Mouse (Mus musculus): ENCODE measurements around the gene Fnip2.
"Not testable (repeated sequence)": the region's sequence is repeated elsewhere in the genome, so short reads cannot be mapped to it uniquely, and the experiment has no call there.

Gene Fnip2

GRCm38 (mm10) chr3:79567703-79568362, at the start of gene Fnip2:
Fnip2 (minus strand) TSS chr3:79567796.
- DNase-seq (ENCODE audit: low read depth, low spot score) = peak; percentile 94

GRCm38 (mm10) chr3:79609886-79610285, 42.3 kb upstream of the Fnip2 start:
- DNase-seq (ENCODE audit: low read depth, low spot score) = no peak

- no peak for DNase-seq (ENCODE audit: low read depth, low spot score)
Observed at GRCm38 (mm10) chr3:79595468-79595867, 27.9 kb upstream of the Fnip2 start.

GRCm38 (mm10) chr3:79591793-79592471, 24.3 kb upstream of the Fnip2 start:
- no peak for DNase-seq (ENCODE audit: low read depth, low spot score)

- peak; percentile 67 for DNase-seq (ENCODE audit: low read depth, low spot score)
Observed at GRCm38 (mm10) chr3:79590863-79591792, 23.5 kb upstream of the Fnip2 start, which contains the start of gene Ppid. Ppid (plus strand) TSS chr3:79591342.

GRCm38 (mm10) chr3:79589671-79590070, 22.1 kb upstream of the Fnip2 start:
- DNase-seq (ENCODE audit: low read depth, low spot score) = no peak

- peak; percentile 69 for DNase-seq (ENCODE audit: low read depth, low spot score)
Observed at GRCm38 (mm10) chr3:79586804-79587203, 19.2 kb upstream of the Fnip2 start.

GRCm38 (mm10) chr3:79579891-79580575, 12.4 kb upstream of the Fnip2 start:
- DNase-seq (ENCODE audit: low read depth, low spot score) = no peak

GRCm38 (mm10) chr3:79578164-79578563, 10.6 kb upstream of the Fnip2 start:
- DNase-seq (ENCODE audit: low read depth, low spot score) = no peak

GRCm38 (mm10) chr3:79577606-79578005, 10.0 kb upstream of the Fnip2 start:
- no peak for DNase-seq (ENCODE audit: low read depth, low spot score)

- DNase-seq (ENCODE audit: low read depth, low spot score) = no peak
Observed at GRCm38 (mm10) chr3:79576865-79577264, 9.3 kb upstream of the Fnip2 start.

GRCm38 (mm10) chr3:79576468-79576816, 8.8 kb upstream of the Fnip2 start:
- no peak for DNase-seq (ENCODE audit: low read depth, low spot score)

- no peak for DNase-seq (ENCODE audit: low read depth, low spot score)
Observed at GRCm38 (mm10) chr3:79575576-79576467, 8.2 kb upstream of the Fnip2 start.

- DNase-seq (ENCODE audit: low read depth, low spot score) = no peak
Observed at GRCm38 (mm10) chr3:79574336-79574735, 6.7 kb upstream of the Fnip2 start.

GRCm38 (mm10) chr3:79573376-79573775, 5.8 kb upstream of the Fnip2 start:
- DNase-seq (ENCODE audit: low read depth, low spot score) = not testable (repeated sequence)

- DNase-seq (ENCODE audit: low read depth, low spot score) = no peak
Observed at GRCm38 (mm10) chr3:79572399-79572798, 4.8 kb upstream of the Fnip2 start.

GRCm38 (mm10) chr3:79569351-79569681, 1.7 kb upstream of the Fnip2 start:
- DNase-seq (ENCODE audit: low read depth, low spot score) = no peak

- no peak for DNase-seq (ENCODE audit: low read depth, low spot score)
Observed at GRCm38 (mm10) chr3:79568629-79569350, 1.2 kb upstream of the Fnip2 start.

- no peak for DNase-seq (ENCODE audit: low read depth, low spot score)
Observed at GRCm38 (mm10) chr3:79566716-79567691, 592 bp downstream of the Fnip2 start.

Data from brain, embryonic 18.5 days (tissue).